Mouse (Mus musculus): Measurements from ENCODE around the gene Ehd4.

Gene Ehd4

GRCm38 (mm10) chr2:120106397-120106973 is 47.9 kb downstream of the Ehd4 start:
- DNase-seq = no peak

- DNase-seq = no peak
Observed at GRCm38 (mm10) chr2:120105861-120106260, 48.5 kb downstream of the Ehd4 start.

- DNase-seq = no peak
Observed at GRCm38 (mm10) chr2:120102881-120103280, 51.5 kb downstream of the Ehd4 start.

- DNase-seq = no peak
Observed at GRCm38 (mm10) chr2:120102450-120102849, 52.0 kb downstream of the Ehd4 start.

GRCm38 (mm10) chr2:120101961-120102360 is 52.4 kb downstream of the Ehd4 start:
- DNase-seq = no peak

- no peak for DNase-seq
Observed at GRCm38 (mm10) chr2:120099886-120100285, 54.5 kb downstream of the Ehd4 start.

GRCm38 (mm10) chr2:120099263-120099662 is 55.1 kb downstream of the Ehd4 start:
- DNase-seq = no peak

- no peak for DNase-seq
Observed at GRCm38 (mm10) chr2:120098781-120099202, 55.6 kb downstream of the Ehd4 start.

GRCm38 (mm10) chr2:120097868-120098267 is 56.5 kb downstream of the Ehd4 start:
- no peak for DNase-seq

- DNase-seq = no peak
Observed at GRCm38 (mm10) chr2:120096711-120097110, 57.7 kb downstream of the Ehd4 start.

- no peak for DNase-seq
Observed at GRCm38 (mm10) chr2:120096191-120096590, 58.2 kb downstream of the Ehd4 start.

GRCm38 (mm10) chr2:120095171-120095570 is 59.2 kb downstream of the Ehd4 start:
- DNase-seq = no peak

GRCm38 (mm10) chr2:120093671-120094430 is 60.6 kb downstream of the Ehd4 start:
- DNase-seq = peak; percentile 33 to 42

GRCm38 (mm10) chr2:120090979-120091378 is 63.4 kb downstream of the Ehd4 start:
- DNase-seq = no peak

GRCm38 (mm10) chr2:120087897-120088296 is 66.5 kb downstream of the Ehd4 start:
- no peak for DNase-seq

GRCm38 (mm10) chr2:120087391-120087790 is 67.0 kb downstream of the Ehd4 start:
- DNase-seq = no peak

GRCm38 (mm10) chr2:120086038-120086437 is 68.4 kb downstream of the Ehd4 start:
- no peak for DNase-seq

- no peak for DNase-seq
Observed at GRCm38 (mm10) chr2:120084593-120085361, 69.6 kb downstream of the Ehd4 start.

- DNase-seq = no peak
Observed at GRCm38 (mm10) chr2:120082416-120082815, 72.0 kb downstream of the Ehd4 start.

GRCm38 (mm10) chr2:120076076-120076705 is 78.2 kb downstream of the Ehd4 start:
- peak; percentile 76 to 77 for DNase-seq

GRCm38 (mm10) chr2:120074096-120074495 is 80.3 kb downstream of the Ehd4 start:
- no peak for DNase-seq

GRCm38 (mm10) chr2:120069466-120069990 is 84.9 kb downstream of the Ehd4 start:
- no peak for DNase-seq

Measured in cerebellum, adult 18-20 months (tissue).